Mouse (Mus musculus): ENCODE data around the gene Cyp4a31.

DNA sequence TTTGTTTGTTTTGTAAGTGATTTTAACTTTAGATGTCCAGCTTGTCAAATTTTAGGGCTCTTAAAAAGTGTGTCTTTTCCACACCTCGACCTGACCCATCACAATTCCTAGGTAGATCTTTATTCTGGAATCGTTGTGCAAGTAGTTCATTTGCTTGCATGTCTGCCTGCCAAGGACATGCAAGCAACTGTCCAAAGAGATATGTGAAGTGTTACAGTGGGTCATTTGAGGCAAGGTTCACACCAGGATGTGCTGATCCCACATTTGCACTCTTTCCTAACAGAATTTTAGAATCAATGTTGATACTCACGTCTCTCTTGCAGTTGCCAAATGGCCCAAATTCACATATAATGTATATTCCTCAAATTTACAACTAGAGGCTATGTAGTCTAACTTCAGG, 11.8 kb downstream of the Cyp4a31 start:
- TF ChIP-seq CTCF (IDR thresholded peaks at IDR 0.05; ENCODE audit: control insufficient read depth, insufficient read depth, insufficient read length) (no peak), CEBPB (IDR thresholded peaks at IDR 0.05; ENCODE audit: low read depth) (no peak), USF1 (IDR thresholded peaks at IDR 0.05; ENCODE audit: low read depth) (no peak), MYOD1 (IDR thresholded peaks at IDR 0.05; ENCODE audit: control insufficient read depth, insufficient read length, low read depth) (no peak), MAX (IDR thresholded peaks at IDR 0.05) (no peak), MYOG (IDR thresholded peaks at IDR 0.05; ENCODE audit: control insufficient read depth, extremely low read depth, insufficient read length) (no peak)
